Mouse (Mus musculus): ENCODE results near the gene Myo1d. TPM values are rescaled to one million over a fixed set of nuclear protein-coding genes. Genes with fewer than 3 reads are reported as not detected.

Gene Myo1d
- total RNA-seq, 2 experiments from 2014 or later, result 6.4 to 7.0 TPM

GRCm38 (mm10) chr11:80518421-80519367 lies 261.1 kb downstream of the Myo1d start:
- intact Hi-C loops (cut with DNase I; ENCODE audit: low total_unique reads), result loop anchor here (5.0 kb wide), 1 partner anchor 36 kb away; no protein-coding TSS in a partner anchor
- DNase-seq, result no peak

- intact Hi-C loops (cut with DNase I; ENCODE audit: low total_unique reads), result loop anchor here (5.0 kb wide), 1 partner anchor 34 kb away; no protein-coding TSS in a partner anchor
Measured at GRCm38 (mm10) chr11:80515895-80516294, 263.9 kb downstream of the Myo1d start.

GRCm38 (mm10) chr11:80515346-80515745 lies 264.5 kb downstream of the Myo1d start:
- no peak for DNase-seq
- intact Hi-C loops (cut with DNase I; ENCODE audit: low total_unique reads), result loop anchor here (5.0 kb wide), 1 partner anchor 33 kb away; no protein-coding TSS in a partner anchor

More at GRCm38 (mm10) chr11:80515895-80516294, 263.9 kb downstream of the Myo1d start:
- DNase-seq, result no peak

GRCm38 (mm10) chr11:80513796-80514195 lies 266.0 kb downstream of the Myo1d start:
- DNase-seq, result no peak
- intact Hi-C loops (cut with DNase I; ENCODE audit: low total_unique reads), result no loop called here

- intact Hi-C loops (cut with DNase I; ENCODE audit: low total_unique reads), result no loop called here
- no peak for DNase-seq
Measured at GRCm38 (mm10) chr11:80512313-80513056, 267.3 kb downstream of the Myo1d start.

GRCm38 (mm10) chr11:80510124-80510523 lies 269.7 kb downstream of the Myo1d start:
- DNase-seq, result no peak
- intact Hi-C loops (cut with DNase I; ENCODE audit: low total_unique reads), result no loop called here

- intact Hi-C loops (cut with DNase I; ENCODE audit: low total_unique reads), result no loop called here
Measured at GRCm38 (mm10) chr11:80509176-80509506, 270.7 kb downstream of the Myo1d start.

GRCm38 (mm10) chr11:80508361-80509175 lies 271.3 kb downstream of the Myo1d start:
- intact Hi-C loops (cut with DNase I; ENCODE audit: low total_unique reads), result no loop called here
- DNase-seq, result peak; percentile 26

More at GRCm38 (mm10) chr11:80509176-80509506, 270.7 kb downstream of the Myo1d start:
- DNase-seq, result no peak

- intact Hi-C loops (cut with DNase I; ENCODE audit: low total_unique reads), result no loop called here
- no peak for DNase-seq
Measured at GRCm38 (mm10) chr11:80507791-80508190, 272.0 kb downstream of the Myo1d start.

GRCm38 (mm10) chr11:80506483-80506882 lies 273.3 kb downstream of the Myo1d start:
- DNase-seq, result no peak
- intact Hi-C loops (cut with DNase I; ENCODE audit: low total_unique reads), result no loop called here

- intact Hi-C loops (cut with DNase I; ENCODE audit: low total_unique reads), result no loop called here
- DNase-seq, result no peak
Measured at GRCm38 (mm10) chr11:80505581-80505980, 274.2 kb downstream of the Myo1d start.

GRCm38 (mm10) chr11:80504519-80505385 lies 275.1 kb downstream of the Myo1d start:
- DNase-seq, result no peak
- intact Hi-C loops (cut with DNase I; ENCODE audit: low total_unique reads), result no loop called here

- intact Hi-C loops (cut with DNase I; ENCODE audit: low total_unique reads), result no loop called here
- DNase-seq, result no peak
Measured at GRCm38 (mm10) chr11:80503726-80504452, 275.9 kb downstream of the Myo1d start.

GRCm38 (mm10) chr11:80503281-80503680 lies 276.5 kb downstream of the Myo1d start:
- DNase-seq, result no peak
- intact Hi-C loops (cut with DNase I; ENCODE audit: low total_unique reads), result no loop called here

- no peak for DNase-seq
- intact Hi-C loops (cut with DNase I; ENCODE audit: low total_unique reads), result no loop called here
Measured at GRCm38 (mm10) chr11:80499550-80499952, 280.3 kb downstream of the Myo1d start.

- intact Hi-C loops (cut with DNase I; ENCODE audit: low total_unique reads), result no loop called here
- DNase-seq, result no peak
Measured at GRCm38 (mm10) chr11:80498328-80499070, 281.3 kb downstream of the Myo1d start.

- no peak for DNase-seq
- intact Hi-C loops (cut with DNase I; ENCODE audit: low total_unique reads), result no loop called here
Measured at GRCm38 (mm10) chr11:80497225-80497919, 282.5 kb downstream of the Myo1d start.

Data from gastrocnemius, postnatal 14 days (tissue).